Comparison of ENCODE assay signal across 8 mouse cellular contexts in the genomic region with DNA sequence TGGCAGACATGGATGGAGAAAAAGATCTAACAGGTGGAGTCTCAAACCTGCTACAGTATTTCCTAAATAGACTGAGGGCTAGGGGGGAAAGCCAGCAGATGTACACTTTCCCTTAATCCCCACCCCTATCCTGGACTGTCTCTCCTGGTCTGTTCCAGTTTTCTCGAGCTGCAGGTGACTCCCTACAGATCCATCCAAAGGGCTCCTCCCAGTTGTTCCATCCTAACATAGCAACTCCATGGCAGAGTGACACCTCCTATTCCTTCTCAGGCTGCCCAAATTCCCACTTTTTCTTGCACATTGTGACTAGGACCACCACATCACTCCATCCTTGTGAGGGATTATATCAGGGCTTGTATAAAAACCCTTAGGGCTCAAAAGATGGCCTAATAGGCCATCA. TPM values are rescaled to one million over a fixed set of nuclear protein-coding genes. Genes with fewer than 3 reads are reported as not detected.
DNase-seq lines count a peak whose midpoint lies in the region; ATAC-seq and TF ChIP-seq lines count a peak whose summit lies in the region.

No protein-coding gene starts in this region.

- DNase-seq in cerebellum, adult 9-11 months: peak; percentile 55
- DNase-seq in cerebellum, postnatal 14 days: no peak
- DNase-seq in lung, postnatal 0 days (ENCODE audit: low spot score): no peak
- no peak for DNase-seq in lung, postnatal 14 days
- no peak for DNase-seq in limb, embryonic 14.5 days (ENCODE audit: low spot score)
- no peak for DNase-seq in urinary bladder, adult 2 months (ENCODE audit: low spot score)
- DNase-seq in gastrocnemius, adult 18-20 months (ENCODE audit: low spot score): no peak

- no peak overlapping the region for H3K4me3 ChIP-seq in lung, postnatal 0 days (ENCODE audit: low read depth, low read length)
- peak overlapping the region; percentile 86 for H3K4me3 ChIP-seq in limb, embryonic 14.5 days (replicated peaks; ENCODE audit: low read length)
- peak overlapping the region; percentile 81; the same call in 1 of the 2 replicates for H3K4me3 ChIP-seq in stomach, embryonic 16.5 days (replicated peaks; ENCODE audit: low read length)

- H3K4me1 ChIP-seq in lung, postnatal 0 days (ENCODE audit: insufficient read depth, low read depth, low read length): peaks cover 13% of the 10 kb centered on the region
- H3K4me1 ChIP-seq in limb, embryonic 14.5 days (ENCODE audit: control insufficient read depth, insufficient read depth, low read length): peaks cover 7% of the 10 kb centered on the region
- peaks cover 27% of the 10 kb centered on the region for H3K4me1 ChIP-seq in stomach, embryonic 16.5 days (ENCODE audit: control insufficient read depth, insufficient read depth, low read length)

- TF ChIP-seq POLR2A in limb, embryonic 14.5 days (IDR thresholded peaks at IDR 0.05; ENCODE audit: borderline replicate concordance, extremely low read depth, insufficient read depth, insufficient read length): no peak

- no peak for TF ChIP-seq CTCF in lung, postnatal 0 days (IDR thresholded peaks at IDR 0.05)

- H3K36me3 ChIP-seq in lung, postnatal 0 days (ENCODE audit: insufficient read depth, low read length): no peaks in the 10 kb centered on the region
- no peaks in the 10 kb centered on the region; the same call in 1 of the 2 replicates for H3K36me3 ChIP-seq in limb, embryonic 14.5 days (ENCODE audit: control insufficient read depth, insufficient read depth, low read length)
- H3K36me3 ChIP-seq in stomach, embryonic 16.5 days (ENCODE audit: control insufficient read depth, insufficient read depth, low read length): 0 out of 2 replicates have a peak, but pooled peaks cover 4% of the 10 kb centered on the region

- TF ChIP-seq EP300 in lung, postnatal 0 days (IDR thresholded peaks at IDR 0.05): no peak

- ATAC-seq in lung, postnatal 0 days: no peak
- no peak for ATAC-seq in limb, embryonic 14.5 days (ENCODE audit: low FRiP score, low read depth)
- no peak for ATAC-seq in stomach, embryonic 16.5 days (ENCODE audit: insufficient read depth, low FRiP score)

- H3K9me3 ChIP-seq in lung, postnatal 0 days (ENCODE audit: low read length): no peaks in the 10 kb centered on the region
- H3K9me3 ChIP-seq in limb, embryonic 14.5 days (ENCODE audit: control insufficient read depth, low read length): no peaks in the 10 kb centered on the region
- H3K9me3 ChIP-seq in stomach, embryonic 16.5 days (replicated peaks; ENCODE audit: control insufficient read depth, low read length): no peaks in the 10 kb centered on the region

- no peak overlapping the region for H3K9ac ChIP-seq in lung, postnatal 0 days (replicated peaks; ENCODE audit: low read depth)
- H3K9ac ChIP-seq in limb, embryonic 14.5 days (ENCODE audit: low read depth, low read length, severe bottlenecking): no peak overlapping the region
- no peak overlapping the region for H3K9ac ChIP-seq in stomach, embryonic 16.5 days (ENCODE audit: low read length)

- no peak overlapping the region for H3K27ac ChIP-seq in lung, postnatal 0 days (ENCODE audit: low read length)
- H3K27ac ChIP-seq in limb, embryonic 14.5 days (replicated peaks; ENCODE audit: low read depth, low read length): no peak overlapping the region
- H3K27ac ChIP-seq in stomach, embryonic 16.5 days (ENCODE audit: low read length): no peak overlapping the region

- H3K4me2 ChIP-seq in lung, postnatal 0 days (replicated peaks; ENCODE audit: low read depth, low read length): peak overlapping the region; percentile 75; the same call in 1 of the 2 replicates
- H3K4me2 ChIP-seq in limb, embryonic 14.5 days (replicated peaks; ENCODE audit: low read depth, low read length, severe bottlenecking): peak overlapping the region; percentile 61
- H3K4me2 ChIP-seq in stomach, embryonic 16.5 days (ENCODE audit: low read depth, low read length): peak overlapping the region; percentile 64; the same call in 1 of the 2 replicates

- 33% methylated on average over 1 of the region's 1 CpGs for WGBS in lung, postnatal 0 days
- WGBS in limb, embryonic 14.5 days: 35% methylated on average over 1 of the region's 1 CpGs
- 23% methylated on average over 1 of the region's 1 CpGs for WGBS in stomach, embryonic 16.5 days

- no peaks in the 10 kb centered on the region for H3K27me3 ChIP-seq in lung, postnatal 0 days (replicated peaks; ENCODE audit: insufficient read depth, low read length)
- no peaks in the 10 kb centered on the region for H3K27me3 ChIP-seq in limb, embryonic 14.5 days (ENCODE audit: control insufficient read depth, insufficient read depth, low read length)
- H3K27me3 ChIP-seq in stomach, embryonic 16.5 days (ENCODE audit: control insufficient read depth, insufficient read depth, low read length): no peaks in the 10 kb centered on the region

RNA-seq across cellular contexts. Expression of a gene that starts 1.0 kb away (rescaled TPM):
- 193 and 194 TPM in 2 replicates for polyA plus RNA-seq in lung, postnatal 0 days (2015; fragmentation: Nextera tagmentation; extraction: Ambion mirVana)
- 266 and 270 TPM in 2 replicates for polyA plus RNA-seq in limb, embryonic 14.5 days (2012; rRNA removed)
- 341 and 376 TPM in 2 replicates for polyA plus RNA-seq in limb, embryonic 14.5 days (2014; fragmentation: Nextera tagmentation; extraction: Ambion mirVana)
- polyA plus RNA-seq in stomach, embryonic 16.5 days (2015; fragmentation: Nextera tagmentation; extraction: Ambion mirVana): 221 TPM in 2 replicates
- polyA plus RNA-seq in urinary bladder, adult 2 months (2012; rRNA removed): 148 and 156 TPM in 2 replicates
- 100 to 1,000 TPM; 211 to 229 TPM for total RNA-seq in gastrocnemius, adult 18-20 months (2021)

RNA-seq across cellular contexts. Expression of a gene that starts 57.5 kb away (rescaled TPM):
- polyA plus RNA-seq in lung, postnatal 0 days (2015; fragmentation: Nextera tagmentation; extraction: Ambion mirVana): 89.5 and 111 TPM in 2 replicates
- polyA plus RNA-seq in limb, embryonic 14.5 days (2012; rRNA removed): 26.0 and 28.8 TPM in 2 replicates
- 23.1 and 23.9 TPM in 2 replicates for polyA plus RNA-seq in limb, embryonic 14.5 days (2014; fragmentation: Nextera tagmentation; extraction: Ambion mirVana)
- 60.9 and 73.3 TPM in 2 replicates for polyA plus RNA-seq in stomach, embryonic 16.5 days (2015; fragmentation: Nextera tagmentation; extraction: Ambion mirVana)
- 61.5 and 102 TPM in 2 replicates for polyA plus RNA-seq in urinary bladder, adult 2 months (2012; rRNA removed)
- total RNA-seq in gastrocnemius, adult 18-20 months (2021): 1 to 10 TPM; 1.5 to 1.6 TPM

RNA-seq across cellular contexts. Expression of a gene that starts 59.6 kb away (rescaled TPM):
- polyA plus RNA-seq in lung, postnatal 0 days (2015; fragmentation: Nextera tagmentation; extraction: Ambion mirVana): 93.6 and 96.0 TPM in 2 replicates
- 168 and 170 TPM in 2 replicates for polyA plus RNA-seq in limb, embryonic 14.5 days (2012; rRNA removed)
- 116 and 120 TPM in 2 replicates for polyA plus RNA-seq in limb, embryonic 14.5 days (2014; fragmentation: Nextera tagmentation; extraction: Ambion mirVana)
- 111 and 121 TPM in 2 replicates for polyA plus RNA-seq in stomach, embryonic 16.5 days (2015; fragmentation: Nextera tagmentation; extraction: Ambion mirVana)
- polyA plus RNA-seq in urinary bladder, adult 2 months (2012; rRNA removed): 134 and 160 TPM in 2 replicates
- 10 to 100 TPM; 56.5 to 67.7 TPM for total RNA-seq in gastrocnemius, adult 18-20 months (2021)
